Mouse (Mus musculus) CD8-positive naive resting alpha-beta T cell, adult 2 months (primary cell): ENCODE results near the gene Slc38a6.

Experiments used
- DNase-seq, 2 experiments: peaks; one replicate each; pipeline ENCODE4 v3.0.0; 2022; ENCODE audit warnings: low read depth in 2 of 2, low spot score in 2 of 2

Gene Slc38a6

GRCm38 (mm10) chr12:73317706-73318686 is 31.4 kb downstream of the Slc38a6 start:
- DNase-seq = no peak

GRCm38 (mm10) chr12:73324180-73324586 is 37.6 kb downstream of the Slc38a6 start:
- no peak for DNase-seq

- no peak for DNase-seq
Measured at GRCm38 (mm10) chr12:73324742-73325141, 38.2 kb downstream of the Slc38a6 start.

GRCm38 (mm10) chr12:73325181-73325580 is 38.6 kb downstream of the Slc38a6 start:
- no peak for DNase-seq

- DNase-seq = no peak
Measured at GRCm38 (mm10) chr12:73325617-73326016, 39.0 kb downstream of the Slc38a6 start.

- no peak for DNase-seq
Measured at GRCm38 (mm10) chr12:73327381-73327780, 40.8 kb downstream of the Slc38a6 start.

GRCm38 (mm10) chr12:73328448-73329167 is 42.0 kb downstream of the Slc38a6 start:
- DNase-seq = no peak

GRCm38 (mm10) chr12:73330236-73330635 is 43.7 kb downstream of the Slc38a6 start:
- DNase-seq = no peak

GRCm38 (mm10) chr12:73332701-73333100 is 46.1 kb downstream of the Slc38a6 start:
- no peak for DNase-seq

GRCm38 (mm10) chr12:73334051-73334551 is 47.5 kb downstream of the Slc38a6 start:
- no peak for DNase-seq

- DNase-seq = no peak
Measured at GRCm38 (mm10) chr12:73337127-73337526, 50.5 kb downstream of the Slc38a6 start.

- DNase-seq = no peak
Measured at GRCm38 (mm10) chr12:73340642-73341293, 54.2 kb downstream of the Slc38a6 start.

GRCm38 (mm10) chr12:73341703-73342663 is 55.4 kb downstream of the Slc38a6 start:
- peak in 1 of 2 experiments; percentile 39 for DNase-seq

- no peak for DNase-seq
Measured at GRCm38 (mm10) chr12:73344300-73344699, 57.7 kb downstream of the Slc38a6 start.

GRCm38 (mm10) chr12:73345157-73345556 is 58.6 kb downstream of the Slc38a6 start:
- DNase-seq = no peak

- DNase-seq = no peak
Measured at GRCm38 (mm10) chr12:73347202-73347601, 60.6 kb downstream of the Slc38a6 start.

GRCm38 (mm10) chr12:73350466-73350865 is 63.9 kb downstream of the Slc38a6 start:
- no peak for DNase-seq

- DNase-seq = no peak
Measured at GRCm38 (mm10) chr12:73350982-73351381, 64.4 kb downstream of the Slc38a6 start.

GRCm38 (mm10) chr12:73351746-73352145 is 65.2 kb downstream of the Slc38a6 start:
- DNase-seq = no peak

- no peak for DNase-seq
Measured at GRCm38 (mm10) chr12:73353362-73353761, 66.8 kb downstream of the Slc38a6 start.
